Mouse (Mus musculus) urinary bladder, postnatal 36 days (tissue): ENCODE data around the gene Lilra6.
"Not testable (repeated sequence)": the region's sequence is repeated elsewhere in the genome, so short reads cannot be mapped to it uniquely, and the experiment has no call there.

Source experiments
- DNase-seq, 2 experiments: peaks; one replicate each; pipeline ENCODE4 v3.0.0; 2022; ENCODE audit warnings: low spot score in 2 of 2, mixed read lengths in 1 of 2

Lilra6 gene

DNA sequence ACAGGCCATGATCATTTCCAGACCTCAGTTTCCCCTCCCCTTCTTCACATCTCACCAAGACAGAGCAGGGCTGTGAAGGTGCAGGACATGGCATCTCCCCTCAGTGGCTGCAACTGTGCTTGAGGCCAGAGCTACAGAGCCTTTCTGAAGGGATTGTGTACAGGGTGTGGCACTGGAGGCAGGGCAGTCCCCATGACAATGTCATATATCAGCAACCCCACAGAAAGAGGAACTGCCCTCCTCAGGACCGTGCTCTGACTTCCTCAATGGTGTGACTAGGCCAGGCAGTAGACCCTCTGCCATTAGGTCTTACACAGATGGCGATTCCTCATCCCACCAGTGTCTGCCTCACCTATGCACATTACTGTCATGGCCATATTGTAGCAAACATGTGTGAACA lies at the start of gene Lilra6:
Lilra6 (minus strand) TSS at position 117 of the 400 bp plus-strand sequence.
- not testable (repeated sequence) for DNase-seq

GRCm38 (mm10) chr7:3962017-3962416 lies 46.7 kb upstream of the Lilra6 start:
- DNase-seq: no peak

- no peak for DNase-seq
These were observed 42.1 kb upstream of the Lilra6 start for GRCm38 (mm10) chr7:3957387-3957786.

- no peak for DNase-seq
These were observed 33.9 kb upstream of the Lilra6 start for GRCm38 (mm10) chr7:3949159-3949558.

- DNase-seq: no peak
These were observed 32.9 kb upstream of the Lilra6 start for GRCm38 (mm10) chr7:3948223-3948622.

DNA sequence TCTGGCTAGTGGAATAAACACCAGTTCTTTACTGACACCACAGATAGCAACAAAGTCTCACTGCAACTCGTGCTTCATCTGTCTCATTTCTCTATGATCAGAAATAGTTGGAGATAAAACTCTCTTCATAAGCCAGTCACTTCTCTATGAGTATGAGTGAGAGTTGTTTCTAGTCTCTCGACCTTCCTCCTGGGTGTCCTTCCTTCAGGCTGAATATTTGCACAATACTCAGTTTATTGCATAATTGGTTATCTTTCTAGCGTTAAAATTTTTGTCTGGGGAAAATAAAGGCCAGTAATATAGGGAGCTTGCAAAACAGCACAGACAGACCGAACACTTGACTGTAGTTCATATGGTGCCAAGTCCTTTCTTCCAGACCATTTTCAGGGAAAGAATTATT lies 30.8 kb upstream of the Lilra6 start:
- no peak for DNase-seq

DNA sequence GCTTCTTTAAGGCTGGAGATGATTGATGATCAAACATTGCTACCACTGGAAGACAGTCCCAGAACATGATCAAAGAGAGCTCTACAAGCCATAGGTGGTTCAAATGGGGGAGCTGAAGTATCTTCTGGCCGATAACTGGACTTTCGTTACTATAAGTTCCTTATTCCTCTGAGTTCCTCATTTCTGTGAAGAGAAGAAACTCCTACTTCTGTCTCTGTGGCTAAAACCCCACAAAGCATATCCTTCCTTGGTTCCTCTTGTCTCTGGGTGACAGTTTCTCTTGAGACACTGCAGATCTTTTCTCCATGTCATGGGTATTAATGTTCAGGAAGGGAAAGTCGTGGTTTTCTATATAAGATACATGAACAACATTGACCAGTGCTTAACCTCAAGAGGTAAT lies 25.6 kb upstream of the Lilra6 start:
- DNase-seq: no peak

GRCm38 (mm10) chr7:3939866-3940525 lies 24.7 kb upstream of the Lilra6 start:
- DNase-seq: no peak

DNA sequence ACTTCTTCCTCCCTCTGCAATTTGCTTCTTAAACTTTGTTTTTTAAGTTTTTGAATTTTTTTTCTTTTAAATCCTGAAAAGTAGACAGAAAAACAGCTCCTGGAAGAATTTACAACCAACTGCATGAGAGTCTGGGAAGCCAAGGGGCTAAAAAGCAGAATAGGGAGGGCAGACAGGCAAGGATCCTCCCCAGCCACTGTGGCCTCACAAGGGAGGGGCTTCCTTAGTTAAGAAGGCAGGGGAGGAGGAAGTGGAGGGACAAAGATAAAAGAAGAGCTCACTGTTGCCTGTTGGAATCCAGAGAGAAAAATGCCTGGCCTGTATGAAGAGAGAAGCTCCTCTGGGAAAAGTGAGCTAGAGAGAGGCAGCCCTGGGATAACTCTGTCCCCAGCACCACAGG lies 20.2 kb upstream of the Lilra6 start:
- DNase-seq: not testable (repeated sequence)

DNA sequence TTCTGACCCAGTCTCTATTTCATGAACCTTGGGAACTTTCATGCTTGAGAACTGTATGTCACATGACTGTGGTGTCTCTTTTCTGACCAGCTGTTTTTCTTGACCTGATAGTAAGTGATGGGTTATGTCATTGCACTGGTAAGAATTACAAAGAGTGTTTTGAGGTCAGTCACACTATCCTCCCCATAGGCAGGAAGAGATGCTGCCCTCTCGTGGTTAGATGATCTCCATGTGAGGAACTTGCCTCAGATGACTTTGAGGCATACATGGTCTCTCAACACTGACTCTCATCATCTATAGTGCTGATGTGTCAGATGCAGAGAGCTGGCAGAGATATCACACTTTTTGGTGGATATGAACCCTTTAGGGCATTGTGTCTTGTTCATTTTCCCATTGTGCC lies 11.6 kb downstream of the Lilra6 start:
- DNase-seq: no peak

DNA sequence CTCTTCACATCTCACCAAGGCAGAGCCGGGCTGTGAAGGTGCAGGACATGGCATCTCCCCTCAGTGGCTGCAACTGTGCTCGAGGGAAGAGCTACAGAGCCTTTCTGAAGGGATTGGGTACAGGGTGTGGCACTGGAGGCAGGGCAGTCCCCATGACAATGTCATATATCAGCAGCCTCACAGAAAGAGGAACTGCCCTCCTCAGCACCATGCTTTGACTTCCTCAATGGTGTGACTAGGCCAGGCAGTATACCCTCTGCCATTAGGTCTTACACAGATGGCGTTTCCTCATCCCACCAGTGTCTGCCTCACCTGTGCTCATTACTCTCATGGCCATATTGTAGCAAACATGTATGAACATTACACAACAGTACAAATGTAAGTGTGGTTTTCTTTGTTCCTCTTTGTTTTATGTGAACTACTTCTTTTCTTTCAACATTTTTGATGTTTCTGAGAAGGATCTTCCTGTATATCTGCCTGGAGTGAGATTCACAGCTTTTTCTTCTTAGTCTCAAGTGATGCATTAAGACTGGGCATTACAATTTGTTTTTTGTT lies 17.2 kb downstream of the Lilra6 start, which contains the start of gene Gm14548:
Gm14548 (minus strand) TSS at position 85 of the 555 bp plus-strand sequence.
- not testable (repeated sequence) for DNase-seq

- not testable (repeated sequence) for DNase-seq
These were observed 40.3 kb downstream of the Lilra6 start for GRCm38 (mm10) chr7:3875032-3875431.
